ENCODE assay signal across 19 mouse cellular contexts in the genomic region with DNA sequence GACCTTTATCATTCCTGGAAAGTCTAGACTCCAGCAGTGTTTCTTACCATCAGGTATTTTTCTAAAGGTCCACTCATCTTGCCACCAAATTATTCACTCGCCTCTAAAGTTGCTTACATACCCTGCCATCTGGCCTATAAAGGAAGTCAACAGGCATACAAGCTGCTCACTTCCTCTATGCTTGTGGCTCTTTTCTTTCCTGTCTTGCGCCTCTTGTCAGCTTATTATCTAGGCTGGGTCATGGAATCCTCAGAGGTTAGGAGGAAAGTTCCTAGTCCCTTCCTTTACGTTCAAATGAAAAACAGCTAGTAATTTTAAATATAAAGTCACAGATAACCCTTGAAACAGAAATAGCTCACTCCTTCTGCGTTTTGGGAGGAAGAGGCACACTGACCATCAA.
DNase-seq lines count a peak whose midpoint lies in the region; ATAC-seq lines count a peak whose summit lies in the region.
"Had no signal": no experiment of that assay in that cellular context is flagged by ENCODE, and none has a peak within 500 bp of the region (broad histone marks: within the 10 kb centered on the region; RNA-seq: fewer than 3 reads in every experiment).

No protein-coding gene starts in this region.

- intact Hi-C loops in heart, postnatal 36 days (cut with DNase I) = no loop called here

- peak; percentile 55; the same call in 1 of the 2 replicates for ATAC-seq in megakaryocyte progenitor cell, adult 5-6 weeks (replicated peaks; ENCODE audit: poor library complexity)
- ATAC-seq: activated CD4-positive, CD25-positive, alpha-beta regulatory T cell, adult 4 months; CD4-positive, CD25-positive, alpha-beta regulatory T cell, adult 4 months; forebrain, embryonic 14.5 days; forebrain, embryonic 16.5 days; Patski had no signal

- DNase-seq in heart, adult 11 months = peak; percentile 14
- DNase-seq in heart, postnatal 36 days = no peak
- DNase-seq in c-Kit-positive CD71-negative TER-119-negative erythroid progenitor cells, embryonic 14.5 days (ENCODE audit: low read depth) = peak; percentile 1
- no peak for DNase-seq in cerebellum, adult 11 months
- no peak for DNase-seq in cerebellum, adult 9-11 months
- DNase-seq: adrenal gland, adult 8-10 months; adrenal gland, postnatal 25 days; B cell, adult 2 months; cerebellum, adult 18-20 months; cerebellum, adult 8-10 months; cerebellum, postnatal 10 days; cerebellum, postnatal 25 days; embryo, embryonic 11 days had no signal

Comparison
In these comparisons a context has a peak if more than half of its experiments do, and no peak if none do; other contexts are left out.
1. DNase-seq: peak in heart, adult 11 months (single experiment) and c-Kit-positive CD71-negative TER-119-negative erythroid progenitor cells, embryonic 14.5 days (single experiment); none in heart, postnatal 36 days (0 of 2), cerebellum, adult 11 months (single experiment) and cerebellum, adult 9-11 months (single experiment).